8 mouse cellular contexts compared by ENCODE assay signal in the genomic region with DNA sequence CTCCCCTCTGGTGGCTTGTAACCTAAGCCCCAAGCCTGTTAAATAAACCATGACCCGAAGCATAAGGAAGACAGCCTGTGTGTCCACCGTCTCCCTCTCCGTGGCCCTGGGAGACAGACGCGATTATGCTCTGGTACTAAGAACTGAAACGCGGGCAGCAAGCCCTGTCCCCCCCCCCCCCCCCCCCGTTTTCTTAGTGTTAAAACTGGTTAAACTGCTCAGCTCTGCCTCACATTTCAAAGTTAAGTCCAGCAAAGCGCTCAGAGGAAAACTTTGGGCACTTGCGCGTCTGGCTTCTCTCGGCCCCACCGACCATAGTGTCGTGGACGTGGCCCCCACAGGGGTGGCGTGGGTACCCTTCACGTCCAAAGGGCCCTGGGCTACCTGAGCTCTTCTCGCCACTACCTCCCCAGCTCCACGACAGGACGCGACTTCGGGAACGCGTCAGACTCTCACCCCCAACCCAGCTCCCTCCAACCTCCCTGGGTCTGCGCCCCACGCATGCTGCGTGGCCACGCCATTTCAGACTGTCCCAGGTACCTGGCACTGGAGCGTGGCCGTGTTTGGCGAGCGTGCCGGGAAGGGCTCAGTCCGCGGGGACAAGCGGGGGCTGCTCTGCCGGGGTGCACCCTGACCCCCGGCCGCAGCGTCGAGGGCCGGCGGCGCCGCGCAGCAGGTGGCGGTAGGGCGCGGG. TPM values are rescaled to one million over a fixed set of nuclear protein-coding genes. Genes with fewer than 3 reads are reported as not detected.
DNase-seq lines count a peak whose midpoint lies in the region; ATAC-seq lines count a peak whose summit lies in the region.

No protein-coding gene starts in this region.

- DNase-seq in CD4-positive, CD25-positive, alpha-beta regulatory T cell, adult 2 months (ENCODE audit: low read depth, low spot score), result peak; percentile 8
- DNase-seq in lung, adult 18-20 months, result no peak
- DNase-seq in hindbrain, embryonic 10.5 days (ENCODE audit: low spot score), result peak; percentile 15
- DNase-seq in midbrain, embryonic 10.5 days (ENCODE audit: low spot score), result peak; percentile 35
- no peak for DNase-seq in gastrocnemius, adult 8-10 months (ENCODE audit: low spot score in 2 of 2)

- WGBS in lung, embryonic 15.5 days, result 2% methylated on average over 49 of the region's 49 CpGs
- WGBS in hindbrain, embryonic 10.5 days, result 4% methylated on average over 49 of the region's 49 CpGs
- 4% methylated on average over 49 of the region's 49 CpGs for WGBS in midbrain, embryonic 10.5 days

- peak overlapping the region; percentile 64 for H3K9ac ChIP-seq in lung, embryonic 15.5 days

- no peak for ATAC-seq in CD4-positive, CD25-positive, alpha-beta regulatory T cell, adult 4 months
- peak; percentile 70 for ATAC-seq in lung, embryonic 15.5 days (ENCODE audit: borderline replicate concordance, extremely low read depth, low FRiP score, low TSS enrichment)
- no peak for ATAC-seq in inflammation-experienced regulatory T-cells, adult 6 months

- H3K27ac ChIP-seq in lung, embryonic 15.5 days, result peak overlapping the region; percentile 82
- peak overlapping the region; percentile 70; the same call in 1 of the 2 replicates for H3K27ac ChIP-seq in hindbrain, embryonic 10.5 days
- peak overlapping the region; percentile 75 for H3K27ac ChIP-seq in midbrain, embryonic 10.5 days (replicated peaks)

- peak overlapping the region; percentile 65 for H3K4me3 ChIP-seq in lung, embryonic 15.5 days
- peak overlapping the region; percentile 64 for H3K4me3 ChIP-seq in hindbrain, embryonic 10.5 days
- H3K4me3 ChIP-seq in midbrain, embryonic 10.5 days, result peak overlapping the region; percentile 69

- H3K4me2 ChIP-seq in lung, embryonic 15.5 days, result peak overlapping the region; percentile 96

- peaks cover 28% of the 10 kb centered on the region for H3K27me3 ChIP-seq in lung, embryonic 15.5 days
- peaks cover 48% of the 10 kb centered on the region for H3K27me3 ChIP-seq in hindbrain, embryonic 10.5 days (ENCODE audit: insufficient read depth, poor library complexity, severe bottlenecking)
- H3K27me3 ChIP-seq in midbrain, embryonic 10.5 days (ENCODE audit: low read depth, poor library complexity, severe bottlenecking), result peaks cover 44% of the 10 kb centered on the region

- no peaks in the 10 kb centered on the region for H3K9me3 ChIP-seq in lung, embryonic 15.5 days
- no peaks in the 10 kb centered on the region for H3K9me3 ChIP-seq in hindbrain, embryonic 10.5 days
- H3K9me3 ChIP-seq in midbrain, embryonic 10.5 days (replicated peaks), result no peaks in the 10 kb centered on the region

- no peaks in the 10 kb centered on the region for H3K36me3 ChIP-seq in lung, embryonic 15.5 days
- H3K36me3 ChIP-seq in hindbrain, embryonic 10.5 days, result no peaks in the 10 kb centered on the region
- H3K36me3 ChIP-seq in midbrain, embryonic 10.5 days, result no peaks in the 10 kb centered on the region

- H3K4me1 ChIP-seq in lung, embryonic 15.5 days, result peaks cover 8% of the 10 kb centered on the region
- H3K4me1 ChIP-seq in hindbrain, embryonic 10.5 days (replicated peaks), result peaks cover 15% of the 10 kb centered on the region
- peaks cover 16% of the 10 kb centered on the region for H3K4me1 ChIP-seq in midbrain, embryonic 10.5 days

RNA-seq across cellular contexts. Expression of a gene that starts 0.7 kb away (rescaled TPM):
- under 1 TPM; 0.42 to 0.79 TPM for polyA plus RNA-seq in CD4-positive, CD25-positive, alpha-beta regulatory T cell, adult 4 months (2017; shearing (Covaris generic))
- polyA plus RNA-seq in lung, embryonic 15.5 days (2015; fragmentation: Nextera tagmentation; extraction: Ambion mirVana), result 9.9 and 12.1 TPM in 2 replicates
- polyA plus RNA-seq in hindbrain, embryonic 10.5 days (2016; fragmentation: Nextera tagmentation; extraction: Ambion mirVana), result 0.91 and 1.2 TPM in 2 replicates
- polyA plus RNA-seq in midbrain, embryonic 10.5 days (2016; fragmentation: Nextera tagmentation; extraction: Ambion mirVana), result 0.73 and 0.75 TPM in 2 replicates
- total RNA-seq in gastrocnemius, adult 8-10 months (2022), result under 1 TPM; 0.18 to 0.67 (median 0.25) TPM
- polyA plus RNA-seq in inflammation-experienced regulatory T-cells, adult 6 months (2017; shearing (Covaris generic)), result 1 to 10 TPM in 1 of 3 experiments, under 1 TPM in 2; 0.51 to 1.1 (median 0.70) TPM

Comparison
In these comparisons a context has a peak if more than half of its experiments do, and no peak if none do; other contexts are left out.
1. DNase-seq: peak in CD4-positive, CD25-positive, alpha-beta regulatory T cell, adult 2 months (single experiment), hindbrain, embryonic 10.5 days (single experiment) and midbrain, embryonic 10.5 days (single experiment); none in lung, adult 18-20 months (0 of 2) and gastrocnemius, adult 8-10 months (0 of 2).
2. Peak in every context shown above with its lines, with median percentiles within 50 percentile points of each other: H3K27ac ChIP-seq and H3K4me3 ChIP-seq.